Mouse (Mus musculus): Measurements from ENCODE around the gene Olfr332. TPM values are rescaled to one million over a fixed set of nuclear protein-coding genes. Genes with fewer than 3 reads are reported as not detected.

The Olfr332 gene
- polyA plus RNA-seq, 1 experiment from 2014 or later: not detected

GRCm38 (mm10) chr11:58462170-58462569, 30.2 kb downstream of the Olfr332 start, which contains the start of gene Olfr30:
TSS of gene Olfr30 (minus strand) at chr11:58462270.
- Histone ChIP-seq H3K27me3 (ENCODE audit: control insufficient read depth, insufficient read depth, low read length) (no peaks in the 10 kb centered on the region), H3K4me3 (ENCODE audit: low read depth, low read length) (no peak within 1 kb of the TSS)

GRCm38 (mm10) chr11:58453592-58453991, 38.8 kb downstream of the Olfr332 start:
- H3K27ac ChIP-seq (replicated peaks; ENCODE audit: low read depth, low read length): no peak overlapping the region
- no peak overlapping the region for H3K9ac ChIP-seq (replicated peaks; ENCODE audit: low read length)
- DNase-seq (ENCODE audit: low spot score) (peak; percentile 73), ATAC-seq (replicated peaks; ENCODE audit: insufficient number of reproducible peaks, low FRiP score, low TSS enrichment, low read depth) (peak; percentile 72)
- 0 out of 2 replicates have a peak, but pooled peaks cover 2% of the 10 kb centered on the region for H3K4me1 ChIP-seq (ENCODE audit: control insufficient read depth, insufficient read depth, low read length)
- H3K9me3 ChIP-seq (replicated peaks; ENCODE audit: control insufficient read depth, low read length): no peaks in the 10 kb centered on the region
- H3K27me3 ChIP-seq (ENCODE audit: control insufficient read depth, insufficient read depth, low read length): no peaks in the 10 kb centered on the region
- H3K36me3 ChIP-seq (replicated peaks; ENCODE audit: control insufficient read depth, insufficient read depth, low read depth, low read length): no peaks in the 10 kb centered on the region
- no peak overlapping the region for H3K4me2 ChIP-seq (ENCODE audit: low read depth, low read length)
- WGBS: 24% methylated on average over 4 of the region's 4 CpGs
- H3K4me3 ChIP-seq (ENCODE audit: low read depth, low read length): no peak overlapping the region

More at GRCm38 (mm10) chr11:58462170-58462569, 30.2 kb downstream of the Olfr332 start, which contains the start of gene Olfr30:
- Histone ChIP-seq H3K4me2 (ENCODE audit: low read depth, low read length) (no peak within 1 kb of the TSS), H3K9ac (replicated peaks; ENCODE audit: low read length) (no peak within 1 kb of the TSS), H3K36me3 (replicated peaks; ENCODE audit: control insufficient read depth, insufficient read depth, low read depth, low read length) (no peaks in the 10 kb centered on the region), H3K27ac (replicated peaks; ENCODE audit: low read depth, low read length) (no peak within 1 kb of the TSS), H3K9me3 (replicated peaks; ENCODE audit: control insufficient read depth, low read length) (no peaks in the 10 kb centered on the region), H3K4me1 (ENCODE audit: control insufficient read depth, insufficient read depth, low read length) (no peaks in the 10 kb centered on the region)
- ATAC-seq (replicated peaks; ENCODE audit: insufficient number of reproducible peaks, low FRiP score, low TSS enrichment, low read depth) (no peak), DNase-seq (ENCODE audit: low spot score) (no peak)

GRCm38 (mm10) chr11:58452759-58453158, 39.6 kb downstream of the Olfr332 start, which contains the start of gene Lypd9:
TSS of gene Lypd9 (minus strand) at chr11:58452923.
- Histone ChIP-seq H3K36me3 (replicated peaks; ENCODE audit: control insufficient read depth, insufficient read depth, low read depth, low read length) (no peaks in the 10 kb centered on the region), H3K27me3 (ENCODE audit: control insufficient read depth, insufficient read depth, low read length) (no peaks in the 10 kb centered on the region), H3K4me2 (ENCODE audit: low read depth, low read length) (no peak within 1 kb of the TSS), H3K4me3 (ENCODE audit: low read depth, low read length) (no peak within 1 kb of the TSS), H3K9me3 (replicated peaks; ENCODE audit: control insufficient read depth, low read length) (no peaks in the 10 kb centered on the region), H3K9ac (replicated peaks; ENCODE audit: low read length) (no peak within 1 kb of the TSS), H3K27ac (replicated peaks; ENCODE audit: low read depth, low read length) (no peak within 1 kb of the TSS), H3K4me1 (ENCODE audit: control insufficient read depth, insufficient read depth, low read length) (0 out of 2 replicates have a peak, but pooled peaks cover 2% of the 10 kb centered on the region)
- DNase-seq (ENCODE audit: low spot score) (no peak), ATAC-seq (replicated peaks; ENCODE audit: insufficient number of reproducible peaks, low FRiP score, low TSS enrichment, low read depth) (no peak)
- WGBS: 95% methylated on average over 9 of the region's 9 CpGs

Other genes with a start within 250 kb of the Olfr332 start
- gene 4930438A08Rik, start 217.8 kb downstream of the Olfr332 start, polyA plus RNA-seq (2014; fragmentation: Nextera tagmentation; extraction: Ambion mirVana): 0.20 TPM in 1 of 2 replicates, not detected in the other
- gene Zfp692, start 185.5 kb downstream of the Olfr332 start, polyA plus RNA-seq (2014; fragmentation: Nextera tagmentation; extraction: Ambion mirVana): 10.9 TPM in 2 replicates
- 24.4 and 26.0 TPM in 2 replicates for gene Zfp672, start 162.2 kb downstream of the Olfr332 start, polyA plus RNA-seq (2014; fragmentation: Nextera tagmentation; extraction: Ambion mirVana)
- gene Sh3bp5l, start 161.8 kb downstream of the Olfr332 start, polyA plus RNA-seq (2014; fragmentation: Nextera tagmentation; extraction: Ambion mirVana): 21.0 and 22.5 TPM in 2 replicates
- gene Lypd8, start 113.5 kb downstream of the Olfr332 start, polyA plus RNA-seq (2014; fragmentation: Nextera tagmentation; extraction: Ambion mirVana): not detected in 2 replicates
- gene 1810065E05Rik, start 71.4 kb downstream of the Olfr332 start, polyA plus RNA-seq (2014; fragmentation: Nextera tagmentation; extraction: Ambion mirVana): not detected in 2 replicates
- not detected in 2 replicates for gene Gm12253, start 60.0 kb downstream of the Olfr332 start, polyA plus RNA-seq (2014; fragmentation: Nextera tagmentation; extraction: Ambion mirVana)
- not detected in 2 replicates for gene Lypd9, start 39.6 kb downstream of the Olfr332 start, polyA plus RNA-seq (2014; fragmentation: Nextera tagmentation; extraction: Ambion mirVana)
- not detected in 2 replicates for gene Olfr30, start 30.3 kb downstream of the Olfr332 start, polyA plus RNA-seq (2014; fragmentation: Nextera tagmentation; extraction: Ambion mirVana)
- gene Olfr331, start 10.0 kb upstream of the Olfr332 start, polyA plus RNA-seq (2014; fragmentation: Nextera tagmentation; extraction: Ambion mirVana): not detected in 2 replicates
- gene Olfr330, start 42.3 kb upstream of the Olfr332 start, polyA plus RNA-seq (2014; fragmentation: Nextera tagmentation; extraction: Ambion mirVana): not detected in 2 replicates
- not detected in 2 replicates for gene Olfr329-ps, start 53.9 kb upstream of the Olfr332 start, polyA plus RNA-seq (2014; fragmentation: Nextera tagmentation; extraction: Ambion mirVana)
- 0.07 TPM in 1 of 2 replicates, not detected in the other for gene Olfr328, start 63.1 kb upstream of the Olfr332 start, polyA plus RNA-seq (2014; fragmentation: Nextera tagmentation; extraction: Ambion mirVana)
- gene Olfr224, start 78.0 kb upstream of the Olfr332 start, polyA plus RNA-seq (2014; fragmentation: Nextera tagmentation; extraction: Ambion mirVana): not detected in 2 replicates
- not detected in 2 replicates for gene Olfr325, start 85.2 kb upstream of the Olfr332 start, polyA plus RNA-seq (2014; fragmentation: Nextera tagmentation; extraction: Ambion mirVana)
- not detected in 2 replicates for gene Olfr324, start 102.6 kb upstream of the Olfr332 start, polyA plus RNA-seq (2014; fragmentation: Nextera tagmentation; extraction: Ambion mirVana)
- gene 2210407C18Rik, start 123.5 kb upstream of the Olfr332 start, polyA plus RNA-seq (2014; fragmentation: Nextera tagmentation; extraction: Ambion mirVana): not detected in 2 replicates
- not detected in 2 replicates for gene Olfr323, start 137.9 kb upstream of the Olfr332 start, polyA plus RNA-seq (2014; fragmentation: Nextera tagmentation; extraction: Ambion mirVana)
- 0.28 and 0.43 TPM in 2 replicates for gene Trim58, start 147.9 kb upstream of the Olfr332 start, polyA plus RNA-seq (2014; fragmentation: Nextera tagmentation; extraction: Ambion mirVana)
- not detected in 2 replicates for gene Olfr322, start 166.2 kb upstream of the Olfr332 start, polyA plus RNA-seq (2014; fragmentation: Nextera tagmentation; extraction: Ambion mirVana)
- not detected in 2 replicates for gene Olfr320, start 188.5 kb upstream of the Olfr332 start, polyA plus RNA-seq (2014; fragmentation: Nextera tagmentation; extraction: Ambion mirVana)
- not detected in 2 replicates for gene Olfr319, start 206.6 kb upstream of the Olfr332 start, polyA plus RNA-seq (2014; fragmentation: Nextera tagmentation; extraction: Ambion mirVana)
- gene Olfr318, start 231.5 kb upstream of the Olfr332 start, polyA plus RNA-seq (2014; fragmentation: Nextera tagmentation; extraction: Ambion mirVana): not detected in 2 replicates
- not detected in 2 replicates for gene Olfr317, start 246.7 kb upstream of the Olfr332 start, polyA plus RNA-seq (2014; fragmentation: Nextera tagmentation; extraction: Ambion mirVana)

All from embryonic facial prominence, embryonic 11.5 days (tissue).